10 mouse cellular contexts compared by ENCODE assay signal in genomic region chr1:191641438-191641837, GRCm38 (mm10).
A peak's percentile ranks its signal among the peaks of the same experiment; 100 is the strongest.
DNase-seq lines count a peak whose midpoint lies in the region; ATAC-seq lines count a peak whose summit lies in the region.
"Had no signal": no experiment of that assay in that cellular context is flagged by ENCODE, and none has a peak within 500 bp of the region (broad histone marks: within the 10 kb centered on the region; RNA-seq: fewer than 3 reads in every experiment).

No protein-coding gene starts in this region.

- no peaks in the 10 kb centered on the region for H3K27me3 ChIP-seq in heart, embryonic 13.5 days (replicated peaks)

- peaks cover 44% of the 10 kb centered on the region for H3K4me1 ChIP-seq in heart, embryonic 13.5 days

- H3K4me2 ChIP-seq in heart, embryonic 13.5 days = no peak overlapping the region
- H3K4me2 ChIP-seq: limb, embryonic 13.5 days; neural tube, embryonic 13.5 days had no signal

- no peak overlapping the region for H3K9ac ChIP-seq in heart, embryonic 13.5 days
- H3K9ac ChIP-seq: limb, embryonic 13.5 days; neural tube, embryonic 13.5 days had no signal

- no peak overlapping the region for H3K4me3 ChIP-seq in heart, embryonic 13.5 days
- H3K4me3 ChIP-seq: limb, embryonic 13.5 days; neural tube, embryonic 13.5 days had no signal

- H3K27ac ChIP-seq in heart, embryonic 13.5 days (replicated peaks) = peak overlapping the region; percentile 55
- H3K27ac ChIP-seq: limb, embryonic 13.5 days; neural tube, embryonic 13.5 days had no signal

- H3K36me3 ChIP-seq in heart, embryonic 13.5 days = no peaks in the 10 kb centered on the region
- H3K36me3 ChIP-seq: limb, embryonic 13.5 days; neural tube, embryonic 13.5 days had no signal

- peak; percentile 30 to 48 for DNase-seq in heart, adult 18-20 months
- no peak for DNase-seq in heart, postnatal 25 days (ENCODE audit: low spot score)
- DNase-seq in kidney, postnatal 36 days = peak; percentile 61 to 64
- peak; percentile 30 for DNase-seq in lung, postnatal 14 days
- no peak for DNase-seq in thymus, postnatal 14 days
- DNase-seq in urinary bladder, postnatal 14 days (ENCODE audit: low spot score) = no peak

- H3K9me3 ChIP-seq in heart, embryonic 13.5 days = no peaks in the 10 kb centered on the region
- H3K9me3 ChIP-seq: limb, embryonic 13.5 days; neural tube, embryonic 13.5 days had no signal

- no peak for ATAC-seq in heart, embryonic 13.5 days (ENCODE audit: extremely low read depth, insufficient number of reproducible peaks, low FRiP score, low TSS enrichment)
- no peak for ATAC-seq in inflammation-experienced regulatory T-cells, adult 6 months

- 22% methylated on average over 2 of the region's 2 CpGs for WGBS in heart, embryonic 13.5 days

- intact Hi-C loops in heart, postnatal 25 days (cut with DNase I) = no loop called here

Comparison
In these comparisons a context has a peak if more than half of its experiments do, and no peak if none do; other contexts are left out.
1. DNase-seq: peak in heart, adult 18-20 months (2 of 2), kidney, postnatal 36 days (2 of 2) and lung, postnatal 14 days (single experiment); none in heart, postnatal 25 days (single experiment), thymus, postnatal 14 days (single experiment) and urinary bladder, postnatal 14 days (single experiment).